Mouse (Mus musculus): ENCODE measurements around the gene Mast1. TPM values are rescaled to one million over a fixed set of nuclear protein-coding genes. Genes with fewer than 3 reads are reported as not detected.
"Not testable (repeated sequence)": the region's sequence is repeated elsewhere in the genome, so short reads cannot be mapped to it uniquely, and the experiment has no call there.

Gene Mast1
- polyA plus RNA-seq, 1 experiment from 2014 or later, result 0.48 TPM

- Histone ChIP-seq H3K9me3 (replicated peaks) (no peaks in the 10 kb centered on the region; the same call in 1 of the 2 replicates), H3K27me3 (peaks cover 59% of the 10 kb centered on the region), H3K4me2 (no peak overlapping the region), H3K4me1 (peaks cover 27% of the 10 kb centered on the region), H3K9ac (no peak overlapping the region), H3K27ac (no peak overlapping the region), H3K4me3 (replicated peaks) (no peak overlapping the region), H3K36me3 (no peaks in the 10 kb centered on the region)
- 82% methylated on average over 9 of the region's 9 CpGs for WGBS
- ATAC-seq (replicated peaks; ENCODE audit: low FRiP score), result no peak
Observed at GRCm38 (mm10) chr8:84911854-84912253, 25.3 kb downstream of the Mast1 start.

- WGBS, result 84% methylated on average over 6 of the region's 6 CpGs
- Histone ChIP-seq H3K27me3 (peaks cover 47% of the 10 kb centered on the region), H3K9me3 (replicated peaks) (no peaks in the 10 kb centered on the region; the same call in 1 of the 2 replicates), H3K4me1 (peaks cover 27% of the 10 kb centered on the region), H3K27ac (no peak overlapping the region), H3K4me2 (no peak overlapping the region), H3K36me3 (no peaks in the 10 kb centered on the region), H3K9ac (no peak overlapping the region), H3K4me3 (replicated peaks) (no peak overlapping the region)
- ATAC-seq (replicated peaks; ENCODE audit: low FRiP score), result no peak
Observed at GRCm38 (mm10) chr8:84910551-84910950, 26.6 kb downstream of the Mast1 start.

- no peak for ATAC-seq (replicated peaks; ENCODE audit: low FRiP score)
- Histone ChIP-seq H3K36me3 (no peaks in the 10 kb centered on the region), H3K9ac (no peak overlapping the region), H3K27me3 (peaks cover 47% of the 10 kb centered on the region), H3K4me2 (no peak overlapping the region), H3K4me1 (peaks cover 27% of the 10 kb centered on the region), H3K27ac (no peak overlapping the region), H3K9me3 (replicated peaks) (no peaks in the 10 kb centered on the region), H3K4me3 (replicated peaks) (no peak overlapping the region)
- WGBS, result 54% methylated on average over 5 of the region's 5 CpGs
Observed at GRCm38 (mm10) chr8:84909949-84910348, 27.2 kb downstream of the Mast1 start.

GRCm38 (mm10) chr8:84909162-84909767 lies 27.9 kb downstream of the Mast1 start:
- no peaks in the 10 kb centered on the region for H3K9me3 ChIP-seq (replicated peaks)
- no peak overlapping the region for H3K27ac ChIP-seq
- WGBS, result 46% methylated on average over 20 of the region's 20 CpGs
- no peaks in the 10 kb centered on the region for H3K36me3 ChIP-seq
- peak overlapping the region; percentile 59 for H3K4me3 ChIP-seq (replicated peaks)
- peak overlapping the region; percentile 59 for H3K9ac ChIP-seq
- no peak; the same call in 1 of the 2 replicates for ATAC-seq (replicated peaks; ENCODE audit: low FRiP score)
- H3K27me3 ChIP-seq, result peaks cover 47% of the 10 kb centered on the region
- H3K4me1 ChIP-seq, result peaks cover 27% of the 10 kb centered on the region
- H3K4me2 ChIP-seq, result peak overlapping the region; percentile 91

- under 1% methylated on average over 45 of the region's 45 CpGs for WGBS
- Histone ChIP-seq H3K9ac (peak within 1 kb of the TSS; percentile 59), H3K27ac (peak within 1 kb of the TSS; percentile 54; the same call in 1 of the 2 replicates), H3K4me2 (peak within 1 kb of the TSS; percentile 91), H3K4me3 (replicated peaks) (peak within 1 kb of the TSS; percentile 59), H3K9me3 (replicated peaks) (no peaks in the 10 kb centered on the region), H3K4me1 (peaks cover 28% of the 10 kb centered on the region), H3K27me3 (peaks cover 45% of the 10 kb centered on the region), H3K36me3 (no peaks in the 10 kb centered on the region)
- ATAC-seq (replicated peaks; ENCODE audit: low FRiP score), result peak; percentile 93
Observed at GRCm38 (mm10) chr8:84908421-84909161, 28.6 kb downstream of the Mast1 start, which contains the start of gene Dnase2a. Gene Dnase2a, plus strand, starts transcription at chr8:84908560.

- Histone ChIP-seq H3K4me2 (peak overlapping the region; percentile 91), H3K27ac (peak overlapping the region; percentile 54; the same call in 1 of the 2 replicates), H3K4me3 (replicated peaks) (peak overlapping the region; percentile 59), H3K27me3 (peaks cover 42% of the 10 kb centered on the region), H3K4me1 (peaks cover 28% of the 10 kb centered on the region)
- 28% methylated on average over 7 of the region's 7 CpGs for WGBS
- H3K9ac ChIP-seq; H3K36me3 ChIP-seq; ATAC-seq (replicated peaks; ENCODE audit: low FRiP score); H3K9me3 ChIP-seq (replicated peaks): not testable (repeated sequence)
Observed at GRCm38 (mm10) chr8:84907979-84908378, 29.2 kb downstream of the Mast1 start.

GRCm38 (mm10) chr8:84907493-84907892 lies 29.7 kb downstream of the Mast1 start:
- ATAC-seq (replicated peaks; ENCODE audit: low FRiP score), result no peak
- Histone ChIP-seq H3K4me1 (peaks cover 27% of the 10 kb centered on the region), H3K4me2 (no peak overlapping the region), H3K36me3 (no peaks in the 10 kb centered on the region), H3K9ac (no peak overlapping the region), H3K27me3 (peaks cover 37% of the 10 kb centered on the region), H3K4me3 (replicated peaks) (no peak overlapping the region), H3K9me3 (replicated peaks) (no peaks in the 10 kb centered on the region), H3K27ac (no peak overlapping the region)
- WGBS, result 59% methylated on average over 8 of the region's 8 CpGs

- H3K4me3 ChIP-seq (replicated peaks), result no peak overlapping the region
- H3K36me3 ChIP-seq, result no peaks in the 10 kb centered on the region
- WGBS, result 85% methylated on average over 9 of the region's 9 CpGs
- H3K4me1 ChIP-seq, result peaks cover 27% of the 10 kb centered on the region
- no peak overlapping the region for H3K27ac ChIP-seq
- H3K4me2 ChIP-seq, result no peak overlapping the region
- H3K27me3 ChIP-seq, result peaks cover 34% of the 10 kb centered on the region
- no peak overlapping the region for H3K9ac ChIP-seq
- H3K9me3 ChIP-seq (replicated peaks), result no peaks in the 10 kb centered on the region
- no peak for ATAC-seq (replicated peaks; ENCODE audit: low FRiP score)
Observed at GRCm38 (mm10) chr8:84907037-84907436, 30.1 kb downstream of the Mast1 start.

GRCm38 (mm10) chr8:84904351-84904750 lies 32.8 kb downstream of the Mast1 start:
- 89% methylated on average over 7 of the region's 7 CpGs for WGBS
- H3K9me3 ChIP-seq (replicated peaks), result no peaks in the 10 kb centered on the region

GRCm38 (mm10) chr8:84902920-84903661 lies 34.1 kb downstream of the Mast1 start:
- ATAC-seq (replicated peaks; ENCODE audit: low FRiP score), result peak; percentile 90
- Histone ChIP-seq H3K4me2 (peak overlapping the region; percentile 96), H3K27me3 (peaks cover 11% of the 10 kb centered on the region), H3K36me3 (no peaks in the 10 kb centered on the region), H3K4me3 (replicated peaks) (peak overlapping the region; percentile 65), H3K4me1 (peaks cover 18% of the 10 kb centered on the region), H3K9ac (peak overlapping the region; percentile 71), H3K27ac (peak overlapping the region; percentile 87), H3K9me3 (replicated peaks) (no peaks in the 10 kb centered on the region)
- WGBS, result under 1% methylated on average over 68 of the region's 68 CpGs

More at GRCm38 (mm10) chr8:84904351-84904750, 32.8 kb downstream of the Mast1 start:
- peaks cover 26% of the 10 kb centered on the region for H3K4me1 ChIP-seq
- no peaks in the 10 kb centered on the region for H3K36me3 ChIP-seq
- no peak overlapping the region for H3K4me3 ChIP-seq (replicated peaks)
- no peak overlapping the region for H3K9ac ChIP-seq
- no peak overlapping the region for H3K27ac ChIP-seq
- peaks cover 18% of the 10 kb centered on the region for H3K27me3 ChIP-seq
- no peak for ATAC-seq (replicated peaks; ENCODE audit: low FRiP score)
- H3K4me2 ChIP-seq, result no peak overlapping the region

GRCm38 (mm10) chr8:84902367-84902919 lies 34.7 kb downstream of the Mast1 start:
- Histone ChIP-seq H3K27ac (no peak overlapping the region), H3K4me2 (peak overlapping the region; percentile 96), H3K9me3 (replicated peaks) (no peaks in the 10 kb centered on the region), H3K27me3 (peaks cover 11% of the 10 kb centered on the region), H3K9ac (peak overlapping the region; percentile 71), H3K4me1 (peaks cover 16% of the 10 kb centered on the region), H3K4me3 (replicated peaks) (peak overlapping the region; percentile 65), H3K36me3 (no peaks in the 10 kb centered on the region)
- WGBS, result 4% methylated on average over 24 of the region's 24 CpGs
- no peak for ATAC-seq (replicated peaks; ENCODE audit: low FRiP score)
